Mouse (Mus musculus) thymus, postnatal 10 days (tissue): Measurements from ENCODE around the gene Daw1.

Experiments
- DNase-seq, 2 experiments: peaks; one replicate each; pipeline ENCODE4 v3.0.0; 2021; ENCODE audit warnings: low spot score in 2 of 2

Daw1 gene

DNA sequence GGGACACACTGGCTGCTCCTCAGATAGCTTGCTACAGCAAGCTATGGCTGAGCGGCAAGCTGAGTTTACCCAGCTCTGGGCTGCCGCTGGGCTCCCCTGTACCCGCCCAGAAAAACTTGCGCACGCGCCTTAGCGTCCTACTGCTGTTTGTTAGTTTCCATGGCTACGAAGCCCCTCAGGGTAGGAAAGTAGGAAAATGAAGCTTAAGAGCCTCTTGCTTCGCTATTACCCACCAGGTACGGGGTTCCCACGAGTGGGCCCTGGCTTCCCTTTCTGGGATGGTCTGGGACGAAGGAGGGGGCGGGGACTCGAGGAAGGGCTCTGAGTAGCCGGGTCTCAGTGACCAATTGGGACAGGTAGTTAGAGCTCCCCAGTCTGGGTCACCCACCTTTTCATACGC is at the start of gene Daw1:
Gene Daw1 (plus strand): TSS at position 150 of the 400 bp plus-strand sequence.
- no peak for DNase-seq

- DNase-seq, result no peak
Observed at GRCm38 (mm10) chr1:83110992-83111391, 48.6 kb upstream of the Daw1 start.

DNA sequence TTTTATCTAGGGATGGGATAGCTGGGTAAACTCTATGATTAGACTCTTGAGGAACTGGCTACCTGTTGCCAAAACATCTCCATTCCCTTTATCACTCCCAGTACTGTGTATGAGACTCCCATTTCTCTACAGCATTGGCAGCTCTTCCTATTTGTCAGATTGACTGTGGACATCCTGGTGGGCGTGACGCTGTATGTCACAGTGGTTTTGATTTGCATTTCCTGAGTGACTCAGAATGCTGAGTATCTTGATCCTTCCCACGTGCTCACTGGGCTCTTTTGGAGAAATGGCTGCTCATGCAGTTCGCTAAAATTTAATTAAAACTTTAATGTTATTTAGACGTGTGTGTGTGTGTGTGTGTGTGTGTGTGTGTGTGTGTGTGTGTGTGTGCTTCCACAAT is 47.8 kb upstream of the Daw1 start:
- DNase-seq, result no peak

DNA sequence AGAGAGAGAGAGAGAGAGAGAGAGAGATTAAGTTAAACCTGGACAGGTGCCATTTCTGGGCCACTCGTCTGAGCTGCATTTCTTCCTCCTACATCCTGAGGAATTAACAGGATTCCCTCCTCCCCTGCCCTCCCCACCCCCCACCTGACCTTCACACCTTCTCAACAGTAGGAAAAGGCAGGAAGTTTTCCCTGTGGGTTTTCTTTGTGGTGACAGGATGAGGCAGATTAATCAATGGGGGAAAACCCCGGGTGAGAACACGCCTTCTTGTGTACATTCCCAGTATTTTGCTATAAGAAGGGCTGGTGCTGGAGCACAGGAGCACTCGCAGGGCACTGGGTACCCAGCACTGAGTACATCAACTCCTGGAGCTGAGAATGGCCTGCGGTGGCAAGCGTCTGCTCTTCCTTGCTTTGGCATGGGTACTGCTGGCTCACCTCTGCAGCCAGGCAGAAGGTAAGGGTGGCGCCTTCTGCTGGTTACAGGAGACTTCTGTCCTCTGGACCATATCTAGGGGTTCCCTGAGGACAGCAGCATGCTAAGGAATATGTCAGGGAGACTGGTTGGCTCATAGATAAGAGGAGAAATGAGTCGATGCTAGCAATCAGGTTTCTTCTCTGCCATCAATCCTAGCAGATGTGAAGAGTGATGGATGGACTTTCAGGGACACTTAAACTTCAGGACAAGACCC is 43.0 kb upstream of the Daw1 start, which contains the start of gene Ccl20:
Gene Ccl20 (plus strand): TSS at position 320 of the 691 bp plus-strand sequence.
- DNase-seq, result no peak

- no peak for DNase-seq
Observed at GRCm38 (mm10) chr1:83117217-83117616, 42.3 kb upstream of the Daw1 start.

DNA sequence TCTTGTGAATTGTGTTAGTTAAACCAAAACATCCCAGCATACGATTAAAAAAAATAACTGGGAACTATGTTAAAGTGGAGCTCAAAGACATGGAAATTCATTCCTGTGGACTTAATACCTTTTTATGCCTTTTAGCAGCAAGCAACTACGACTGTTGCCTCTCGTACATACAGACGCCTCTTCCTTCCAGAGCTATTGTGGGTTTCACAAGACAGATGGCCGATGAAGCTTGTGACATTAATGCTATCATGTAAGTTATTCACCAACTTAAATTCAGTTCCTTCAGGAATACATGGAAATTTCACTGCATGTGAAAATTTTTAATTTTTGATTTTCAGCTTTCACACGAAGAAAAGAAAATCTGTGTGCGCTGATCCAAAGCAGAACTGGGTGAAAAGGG is 41.9 kb upstream of the Daw1 start:
- DNase-seq, result no peak

GRCm38 (mm10) chr1:83119903-83120302 is 39.6 kb upstream of the Daw1 start:
- DNase-seq, result no peak

GRCm38 (mm10) chr1:83120312-83120711 is 39.2 kb upstream of the Daw1 start:
- DNase-seq, result no peak

DNA sequence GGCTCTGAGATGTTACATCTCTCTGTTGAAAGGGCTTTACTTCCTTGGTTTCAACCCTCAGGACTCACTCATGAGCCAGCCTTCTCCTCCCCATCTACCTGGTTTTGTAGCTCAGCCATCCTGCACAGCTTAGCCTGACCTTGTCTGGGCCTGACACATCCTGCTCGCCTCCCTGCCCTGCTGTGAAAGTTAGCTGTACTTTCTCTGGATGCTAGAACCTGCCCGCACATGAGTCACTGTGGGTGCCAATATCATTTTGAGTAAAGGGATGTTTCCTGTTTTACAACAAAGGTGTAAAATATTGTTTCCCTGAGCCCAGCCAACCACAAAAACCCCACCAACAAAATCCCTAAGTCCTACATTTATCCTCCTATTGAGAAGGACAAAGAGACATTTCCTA is 36.4 kb upstream of the Daw1 start:
- DNase-seq, result no peak

DNA sequence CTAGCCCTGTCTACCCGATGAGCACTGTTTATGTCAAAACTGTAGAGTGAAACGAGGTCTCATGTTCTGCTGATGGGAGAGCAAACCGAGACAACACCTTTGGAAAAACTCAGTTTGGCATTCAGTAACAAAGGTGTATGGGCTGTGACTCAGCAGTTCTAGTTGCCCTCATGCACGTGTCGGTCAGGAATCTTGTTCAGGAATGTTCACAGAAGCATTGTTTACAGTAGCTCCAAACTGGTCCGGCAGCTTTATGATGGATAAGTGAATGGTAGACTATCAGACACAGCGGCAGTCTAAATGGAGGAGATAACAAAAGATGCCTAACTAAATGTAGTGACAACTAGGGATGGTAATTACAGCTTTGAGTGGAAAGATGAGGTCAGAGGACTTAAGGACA is 23.7 kb upstream of the Daw1 start:
- DNase-seq, result no peak

GRCm38 (mm10) chr1:83137847-83138246 is 21.7 kb upstream of the Daw1 start:
- DNase-seq, result no peak

DNA sequence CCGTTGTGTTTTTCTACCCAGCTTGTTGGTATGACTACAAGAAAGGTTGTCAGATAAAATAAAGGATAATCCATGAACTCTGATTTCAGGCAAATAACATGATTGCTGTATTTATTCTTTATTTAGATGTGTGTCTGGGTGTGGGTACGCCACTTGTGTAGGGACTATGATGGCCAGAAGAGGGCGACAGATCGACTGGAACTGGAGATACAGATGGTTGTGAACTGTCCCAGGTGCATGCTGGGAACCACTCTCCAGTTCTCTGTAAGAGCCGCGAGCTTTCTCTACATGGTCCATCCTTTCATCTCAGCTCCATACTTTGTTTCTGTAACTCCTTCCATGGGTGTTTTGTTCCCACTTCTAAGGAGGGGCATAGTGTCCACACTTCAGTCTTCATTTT is 20.8 kb upstream of the Daw1 start:
- no peak for DNase-seq

DNA sequence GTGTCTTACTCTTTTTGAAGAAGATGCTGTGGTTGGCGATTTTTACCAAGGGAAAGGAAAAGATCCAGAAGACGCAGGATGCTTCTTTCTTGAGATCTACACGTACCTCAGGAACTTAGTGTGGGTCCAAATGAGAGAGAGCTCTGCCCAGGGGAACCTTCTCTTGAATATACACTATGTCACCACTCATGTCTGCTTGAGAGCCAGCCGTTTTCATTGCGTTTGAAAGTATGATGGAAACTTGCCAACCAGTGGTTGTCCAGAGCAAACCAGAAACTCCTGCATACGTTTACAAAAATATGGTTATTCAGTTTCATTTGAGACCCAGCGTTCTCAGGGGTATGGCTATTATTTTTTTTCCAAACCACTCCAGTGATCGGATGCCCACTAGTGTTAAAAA is 18.0 kb upstream of the Daw1 start:
- no peak for DNase-seq

GRCm38 (mm10) chr1:83142055-83142454 is 17.5 kb upstream of the Daw1 start:
- DNase-seq, result no peak

- no peak for DNase-seq
Observed at GRCm38 (mm10) chr1:83146547-83146946, 13.0 kb upstream of the Daw1 start.

DNA sequence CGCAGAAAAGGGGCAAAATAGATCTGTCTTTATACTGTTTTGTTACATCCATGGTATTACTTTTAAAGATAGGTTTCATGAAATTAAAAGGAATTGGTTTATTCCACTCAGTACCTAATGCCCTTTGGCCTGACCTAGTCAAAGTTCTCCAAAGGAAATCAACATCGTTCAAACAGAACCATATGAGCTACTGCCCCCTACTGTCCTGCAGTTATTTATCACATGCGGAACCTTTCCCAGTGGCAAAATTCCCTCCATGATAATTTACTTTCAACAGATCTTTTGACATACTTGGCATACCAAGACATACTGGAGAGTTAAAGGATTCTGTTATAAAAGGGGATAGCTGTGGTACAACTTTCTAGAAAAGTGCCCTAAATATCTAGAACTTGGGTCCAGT is 9.3 kb upstream of the Daw1 start:
- DNase-seq, result no peak

DNA sequence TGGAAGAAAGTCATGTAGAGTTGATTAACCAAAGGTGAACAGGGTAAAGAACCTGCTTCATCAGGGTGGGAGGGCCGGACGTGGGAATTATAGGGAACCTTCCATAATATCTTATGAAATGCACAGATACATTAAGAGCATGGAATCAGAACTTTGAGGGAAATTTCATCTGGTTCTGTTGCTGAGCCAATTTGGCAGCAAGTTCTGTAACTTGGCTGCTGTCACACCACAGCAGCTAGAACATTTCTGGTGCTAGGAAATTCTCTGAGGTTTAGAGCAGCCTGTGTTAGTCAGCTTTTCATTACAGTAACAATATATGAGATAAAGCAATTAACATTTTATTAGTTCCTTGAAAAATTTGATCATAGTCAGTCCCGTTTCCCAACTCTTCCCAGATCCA is 6.6 kb upstream of the Daw1 start:
- DNase-seq, result no peak

GRCm38 (mm10) chr1:83156876-83157275 is 2.7 kb upstream of the Daw1 start:
- no peak for DNase-seq

DNA sequence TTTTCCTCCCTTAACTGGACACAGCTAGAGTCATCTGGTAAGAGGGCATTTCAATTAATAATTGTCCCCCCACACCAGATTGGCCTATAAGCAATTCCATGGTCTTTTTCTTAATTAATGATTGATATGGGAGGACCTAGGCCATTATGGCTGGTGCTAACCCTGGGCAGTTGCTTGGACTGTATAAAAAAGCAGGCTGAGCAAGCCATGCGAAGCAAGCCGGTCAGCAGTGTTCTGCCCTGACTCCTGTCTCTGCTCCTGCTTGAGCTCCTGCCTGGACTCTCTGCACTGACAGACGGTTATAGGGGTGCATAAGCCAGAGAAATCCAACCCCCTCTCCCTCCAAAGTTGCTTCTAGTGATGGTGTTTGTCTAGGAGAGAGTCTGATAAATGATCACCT is 2.1 kb downstream of the Daw1 start:
- no peak for DNase-seq

DNA sequence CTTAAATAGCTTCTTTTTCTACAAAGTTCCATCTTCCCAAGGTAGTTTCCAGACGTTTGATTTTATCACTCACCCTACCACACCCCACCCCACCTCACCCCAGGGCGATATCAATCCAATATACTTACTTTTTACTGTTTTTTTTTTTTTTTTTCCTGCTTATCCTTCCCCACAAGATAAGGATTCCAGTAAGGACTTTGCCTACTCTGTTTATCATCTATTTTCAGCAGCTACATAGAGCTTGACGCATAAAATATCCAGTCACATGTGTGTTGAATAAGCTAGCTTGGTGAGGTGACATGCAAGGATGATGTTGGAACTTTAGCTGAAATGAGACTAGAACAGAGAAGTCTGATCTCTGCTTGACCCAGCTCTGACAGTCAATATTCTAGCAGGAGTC is 4.5 kb downstream of the Daw1 start:
- DNase-seq, result no peak

- DNase-seq, result no peak
Observed at GRCm38 (mm10) chr1:83169158-83169557, 9.6 kb downstream of the Daw1 start.

- no peak for DNase-seq
Observed at GRCm38 (mm10) chr1:83175985-83176384, 16.4 kb downstream of the Daw1 start.

DNA sequence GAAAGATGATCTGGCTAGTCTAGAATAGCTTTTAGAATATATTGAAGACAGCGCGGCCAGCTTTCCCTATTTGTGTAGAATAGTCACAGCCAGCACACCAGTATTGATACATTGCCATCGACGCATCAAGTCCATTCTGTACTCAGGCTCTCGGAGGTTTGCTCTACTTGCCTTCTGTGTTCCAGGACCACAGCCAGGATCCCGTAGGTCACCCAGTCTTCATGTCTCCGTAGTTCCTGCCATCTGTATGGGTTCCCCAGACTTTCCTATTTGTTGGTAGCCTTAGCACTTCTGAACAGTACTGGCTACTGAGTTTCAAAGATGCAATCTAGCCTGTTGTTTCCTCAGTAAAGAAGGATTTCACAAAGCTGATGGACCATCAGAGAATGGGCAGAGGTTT is 20.0 kb downstream of the Daw1 start:
- no peak for DNase-seq

- no peak for DNase-seq
Observed at GRCm38 (mm10) chr1:83181418-83181817, 21.9 kb downstream of the Daw1 start.
